Mouse (Mus musculus): ENCODE measurements around the gene Tdrkh.

- no peak for TF ChIP-seq CTCF (IDR thresholded peaks at IDR 0.05; ENCODE audit: borderline replicate concordance, insufficient read depth, low read depth, low read length)
- no peak for TF ChIP-seq POLR2A (IDR thresholded peaks at IDR 0.05; ENCODE audit: borderline replicate concordance, insufficient read depth, low read length)
Measured at GRCm38 (mm10) chr3:94396851-94397250, 16.2 kb upstream of the Tdrkh start.
